Mouse (Mus musculus) midbrain, embryonic 11.5 days (tissue): ENCODE results near the gene Bmper. TPM values are rescaled to one million over a fixed set of nuclear protein-coding genes. Genes with fewer than 3 reads are reported as not detected.

Experiments used
- ATAC-seq: fragments of 200-750 bp; cut with Nextera tagmentation; 2 replicates; pipeline ENCODE4 v1.8.0; 2017; ENCODE audit warnings: moderate TSS enrichment, moderate library complexity; ENCODE audit not compliant: low FRiP score
- DNase-seq: peaks from one replicate; pipeline ENCODE4 v3.0.0; 2015; ENCODE audit warnings: low spot score; ENCODE audit errors: missing footprints
- H3K27ac ChIP-seq: fragments of 300-500 bp; sonication (generic); 2 replicates; pipeline ENCODE4 v1.5.1; 2014; ENCODE audit warnings: low read depth, low read length
- H3K27me3 ChIP-seq: fragments of 300-500 bp; sonication (generic); 2 replicates; pipeline ENCODE4 v1.6.1; 2014; ENCODE audit warnings: mild to moderate bottlenecking, low read length, moderate library complexity, mixed read lengths; ENCODE audit not compliant: control insufficient read depth, insufficient read depth
- H3K36me3 ChIP-seq: fragments of 300-500 bp; sonication (generic); 2 replicates; pipeline ENCODE4 v1.6.1; 2014; ENCODE audit warnings: mild to moderate bottlenecking, low read length, moderate library complexity, mixed read lengths; ENCODE audit not compliant: control insufficient read depth, insufficient read depth
- H3K4me1 ChIP-seq: fragments of 300-500 bp; sonication (generic); 2 replicates; pipeline ENCODE4 v1.6.1; 2014; ENCODE audit warnings: low read length; ENCODE audit not compliant: control insufficient read depth, insufficient read depth
- H3K4me2 ChIP-seq: fragments of 300-500 bp; sonication (generic); 2 replicates; pipeline ENCODE4 v1.6.1; 2014; ENCODE audit warnings: mild to moderate bottlenecking, moderate library complexity
- H3K4me3 ChIP-seq: fragments of 300-500 bp; sonication (generic); 2 replicates; pipeline ENCODE4 v1.5.1; 2014; ENCODE audit warnings: low read depth, low read length
- H3K9ac ChIP-seq: fragments of 300-500 bp; sonication (generic); 2 replicates; pipeline ENCODE4 v1.6.1; 2014; ENCODE audit warnings: low read length
- H3K9me3 ChIP-seq: fragments of 300-500 bp; sonication (generic); 2 replicates; pipeline ENCODE4 v1.6.1; 2016; ENCODE audit warnings: low read length; ENCODE audit not compliant: control insufficient read depth
- WGBS: fragments of 180-500 bp; shearing (Covaris S2); extraction: QIAGEN DNeasy Blood & Tissue Kit; methylation state at CpG from one replicate; pipeline ENCODE4 v1.1.7; 2014; 5-methylcytosine and 5-hydroxymethylcytosine counted together
- polyA plus RNA-seq: library from polyadenylated mRNA; unstranded; fragments of >200 nt; fragmentation: Nextera tagmentation; extraction: Ambion mirVana; gene quantifications from 2 replicates; pipeline ENCODE4 v1.2.1, GENCODE M21; 2014

Gene Bmper
- polyA plus RNA-seq, 1 experiment from 2014 or later: 2.7 TPM

GRCm38 (mm10) chr9:23306226-23306625 is 83.3 kb downstream of the Bmper start:
- H3K27ac ChIP-seq: no peak overlapping the region
- WGBS: 64% methylated on average over 4 of the region's 4 CpGs
- DNase-seq (no peak), ATAC-seq (no peak)
- H3K4me3 ChIP-seq: no peak overlapping the region
- no peaks in the 10 kb centered on the region for H3K27me3 ChIP-seq
- H3K4me1 ChIP-seq: no peaks in the 10 kb centered on the region
- no peak overlapping the region for H3K4me2 ChIP-seq
- H3K9ac ChIP-seq: no peak overlapping the region
- H3K36me3 ChIP-seq: no peaks in the 10 kb centered on the region
- no peaks in the 10 kb centered on the region for H3K9me3 ChIP-seq

GRCm38 (mm10) chr9:23307835-23308234 is 85.0 kb downstream of the Bmper start:
- Histone ChIP-seq H3K27me3 (no peaks in the 10 kb centered on the region), H3K4me1 (no peaks in the 10 kb centered on the region), H3K9ac (no peak overlapping the region), H3K36me3 (no peaks in the 10 kb centered on the region), H3K4me2 (no peak overlapping the region), H3K27ac (no peak overlapping the region), H3K9me3 (no peaks in the 10 kb centered on the region), H3K4me3 (no peak overlapping the region)
- WGBS: 99% methylated on average over 2 of the region's 2 CpGs
- ATAC-seq (no peak), DNase-seq (no peak)

GRCm38 (mm10) chr9:23310953-23311352 is 88.1 kb downstream of the Bmper start:
- Histone ChIP-seq H3K4me2 (no peak overlapping the region), H3K27ac (no peak overlapping the region), H3K27me3 (no peaks in the 10 kb centered on the region), H3K9me3 (no peaks in the 10 kb centered on the region), H3K4me1 (no peaks in the 10 kb centered on the region), H3K9ac (no peak overlapping the region), H3K36me3 (no peaks in the 10 kb centered on the region), H3K4me3 (no peak overlapping the region)
- 88% methylated on average over 3 of the region's 3 CpGs for WGBS
- ATAC-seq: no peak
- no peak for DNase-seq

- no peak overlapping the region for H3K9ac ChIP-seq
- no peaks in the 10 kb centered on the region for H3K36me3 ChIP-seq
- ATAC-seq (no peak), DNase-seq (no peak)
- no peaks in the 10 kb centered on the region for H3K4me1 ChIP-seq
- no peaks in the 10 kb centered on the region for H3K27me3 ChIP-seq
- H3K9me3 ChIP-seq: no peaks in the 10 kb centered on the region
- no peak overlapping the region for H3K27ac ChIP-seq
- H3K4me2 ChIP-seq: no peak overlapping the region
- no peak overlapping the region for H3K4me3 ChIP-seq
Measured at GRCm38 (mm10) chr9:23311956-23312355, 89.1 kb downstream of the Bmper start.

GRCm38 (mm10) chr9:23312877-23313276 is 90.0 kb downstream of the Bmper start:
- Histone ChIP-seq H3K36me3 (no peaks in the 10 kb centered on the region), H3K4me3 (no peak overlapping the region), H3K9ac (no peak overlapping the region), H3K4me2 (no peak overlapping the region), H3K4me1 (no peaks in the 10 kb centered on the region), H3K27me3 (no peaks in the 10 kb centered on the region), H3K27ac (no peak overlapping the region), H3K9me3 (no peaks in the 10 kb centered on the region)
- ATAC-seq (no peak), DNase-seq (no peak)
- WGBS: 83% methylated on average over 2 of the region's 2 CpGs

GRCm38 (mm10) chr9:23315631-23316330 is 92.9 kb downstream of the Bmper start:
- Histone ChIP-seq H3K4me3 (no peak overlapping the region), H3K4me2 (no peak overlapping the region), H3K27ac (no peak overlapping the region), H3K9ac (no peak overlapping the region), H3K27me3 (no peaks in the 10 kb centered on the region), H3K4me1 (no peaks in the 10 kb centered on the region), H3K9me3 (no peaks in the 10 kb centered on the region), H3K36me3 (no peaks in the 10 kb centered on the region)
- 96% methylated on average over 5 of the region's 5 CpGs for WGBS
- DNase-seq (no peak), ATAC-seq (no peak)

GRCm38 (mm10) chr9:23327830-23328229 is 105.0 kb downstream of the Bmper start:
- Histone ChIP-seq H3K4me2 (no peak overlapping the region), H3K36me3 (no peaks in the 10 kb centered on the region), H3K27me3 (no peaks in the 10 kb centered on the region), H3K9ac (no peak overlapping the region), H3K4me1 (no peaks in the 10 kb centered on the region), H3K27ac (no peak overlapping the region), H3K4me3 (no peak overlapping the region), H3K9me3 (no peaks in the 10 kb centered on the region)
- no peak for ATAC-seq
- no peak for DNase-seq
- 86% methylated on average over 3 of the region's 3 CpGs for WGBS

- H3K27ac ChIP-seq: no peak overlapping the region
- no peaks in the 10 kb centered on the region for H3K27me3 ChIP-seq
- H3K4me3 ChIP-seq: no peak overlapping the region
- H3K9ac ChIP-seq: no peak overlapping the region
- 74% methylated on average over 3 of the region's 3 CpGs for WGBS
- H3K4me2 ChIP-seq: no peak overlapping the region
- H3K36me3 ChIP-seq: no peaks in the 10 kb centered on the region
- H3K9me3 ChIP-seq: no peaks in the 10 kb centered on the region
- no peak for DNase-seq
- ATAC-seq: no peak
- no peaks in the 10 kb centered on the region for H3K4me1 ChIP-seq
Measured at GRCm38 (mm10) chr9:23333041-23333622, 110.3 kb downstream of the Bmper start.

- Histone ChIP-seq H3K4me2 (no peak overlapping the region), H3K9me3 (no peaks in the 10 kb centered on the region), H3K27me3 (no peaks in the 10 kb centered on the region), H3K4me3 (no peak overlapping the region), H3K27ac (no peak overlapping the region), H3K36me3 (no peaks in the 10 kb centered on the region), H3K4me1 (no peaks in the 10 kb centered on the region), H3K9ac (no peak overlapping the region)
- ATAC-seq (no peak), DNase-seq (no peak)
Measured at GRCm38 (mm10) chr9:23340551-23340950, 117.7 kb downstream of the Bmper start.
